Mouse (Mus musculus): ENCODE data around the gene Foxs1.

Gene Foxs1

DNA sequence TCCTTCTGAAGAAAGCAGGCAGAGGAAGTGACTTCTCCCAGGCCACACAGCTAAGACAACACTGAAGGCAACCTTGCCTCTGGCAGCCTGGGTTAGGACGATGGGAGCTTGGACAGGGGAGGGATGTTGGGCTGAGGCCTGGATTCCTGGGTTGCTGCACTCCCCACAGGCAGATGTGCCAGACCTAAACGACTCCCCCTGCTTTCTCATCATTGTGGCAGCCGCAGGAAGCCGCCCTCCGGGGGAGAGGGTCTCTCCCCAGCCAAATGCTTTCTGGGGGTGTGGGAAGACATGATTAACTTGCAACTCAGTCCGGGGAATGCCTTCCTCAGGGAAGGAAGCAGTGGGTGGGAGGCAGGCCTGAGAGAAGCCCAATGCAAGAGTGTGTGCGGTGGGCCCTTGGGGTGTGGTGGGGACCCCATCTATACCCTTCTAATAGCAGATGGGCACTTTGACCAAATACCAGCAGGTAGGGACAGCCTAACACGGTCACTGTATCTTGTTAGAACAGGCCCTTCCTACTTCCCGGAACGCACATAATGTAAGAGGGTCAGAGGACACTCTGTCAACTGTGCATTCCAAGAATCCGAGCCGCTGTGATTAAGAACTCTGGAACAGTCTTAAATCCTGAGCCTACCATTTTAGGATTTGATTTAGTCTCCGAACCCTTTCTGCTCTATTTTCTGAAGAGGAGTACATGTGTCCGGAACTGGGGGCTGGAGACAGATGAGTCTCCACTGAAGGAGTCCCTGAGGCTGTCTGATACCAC is 4.6 kb downstream of the Foxs1 start:
- no peak for DNase-seq

DNA sequence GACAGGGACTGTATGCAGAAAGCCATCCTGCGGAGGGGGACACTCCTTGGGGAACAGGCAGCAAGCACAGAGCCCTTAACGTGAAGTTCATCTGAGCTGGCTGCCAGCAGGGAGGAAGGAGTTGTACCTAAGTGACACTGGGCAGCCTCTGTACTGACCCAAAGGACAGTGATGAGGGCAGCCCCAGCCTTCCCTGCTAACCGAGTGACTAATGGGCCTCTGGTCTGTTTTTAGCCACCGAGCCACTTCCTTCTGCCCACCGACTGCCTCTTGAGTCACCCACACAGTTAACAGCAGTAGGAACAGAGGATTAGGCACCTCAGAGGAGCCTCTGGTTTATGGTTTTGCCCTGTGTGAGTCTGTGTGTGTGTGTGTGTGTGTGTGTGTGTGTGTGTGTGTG is 5.6 kb downstream of the Foxs1 start:
- DNase-seq, result no peak

- DNase-seq, result no peak
These were observed 6.1 kb downstream of the Foxs1 start for GRCm38 (mm10) chr2:152926896-152927295.

DNA sequence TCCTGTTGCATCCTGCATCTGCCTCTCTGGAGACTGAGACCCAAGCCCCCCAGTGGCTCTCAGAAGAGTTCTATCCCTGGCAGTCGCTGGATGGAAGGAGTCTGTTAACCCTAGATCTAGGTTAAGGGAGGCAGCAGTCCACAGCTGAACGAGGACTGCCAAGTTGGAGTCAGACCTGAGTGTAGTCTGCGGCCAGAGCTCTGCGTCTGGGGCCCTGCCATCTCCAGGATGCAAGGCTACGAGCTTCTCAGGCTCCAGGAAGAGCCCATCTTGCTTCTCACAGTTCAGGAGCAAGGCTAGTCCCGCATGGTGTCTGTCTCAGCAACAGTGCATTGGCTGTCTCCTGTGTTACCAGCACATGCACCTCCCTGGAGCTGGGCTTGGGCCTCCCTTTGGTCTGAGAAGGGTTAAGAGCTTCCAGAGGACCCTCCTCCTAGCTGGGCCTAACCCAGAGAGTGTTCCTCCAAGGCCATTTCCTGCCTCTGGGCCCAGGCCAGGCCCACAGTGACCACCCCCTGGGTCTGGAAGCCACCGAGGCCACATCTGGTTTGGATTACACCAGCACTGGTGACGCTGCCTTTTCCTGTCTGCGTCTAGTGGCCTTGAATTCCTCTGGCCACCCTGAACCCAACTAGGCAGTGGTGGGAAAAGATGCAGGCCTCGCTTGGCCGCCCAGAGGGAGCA is 7.7 kb downstream of the Foxs1 start:
- peak; percentile 56 for DNase-seq

- no peak for DNase-seq
These were observed 8.5 kb downstream of the Foxs1 start for GRCm38 (mm10) chr2:152924543-152924942.

- DNase-seq, result no peak
These were observed 8.9 kb downstream of the Foxs1 start for GRCm38 (mm10) chr2:152924128-152924527.

- no peak for DNase-seq
These were observed 9.4 kb downstream of the Foxs1 start for GRCm38 (mm10) chr2:152923621-152924020.

DNA sequence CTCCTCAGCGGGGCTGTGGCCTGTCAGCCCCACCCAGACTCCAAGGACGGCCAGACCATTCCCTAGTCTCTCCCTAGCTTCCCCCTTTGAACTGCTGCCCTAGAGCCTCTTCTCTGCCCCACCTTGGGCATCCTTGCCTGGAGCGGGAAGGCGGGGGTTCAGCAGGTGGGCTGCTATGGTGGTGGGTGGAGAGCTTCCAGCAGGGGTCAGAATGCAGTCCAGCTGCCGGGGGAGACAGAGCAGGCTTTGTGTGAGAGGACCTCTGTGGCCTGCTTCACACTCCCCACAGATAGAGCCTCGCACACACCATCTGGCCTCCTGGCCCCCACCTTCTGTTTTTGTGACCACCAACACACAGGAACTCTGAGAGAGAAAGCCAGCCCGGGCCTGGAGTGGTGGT is 10.6 kb downstream of the Foxs1 start:
- DNase-seq, result no peak

DNA sequence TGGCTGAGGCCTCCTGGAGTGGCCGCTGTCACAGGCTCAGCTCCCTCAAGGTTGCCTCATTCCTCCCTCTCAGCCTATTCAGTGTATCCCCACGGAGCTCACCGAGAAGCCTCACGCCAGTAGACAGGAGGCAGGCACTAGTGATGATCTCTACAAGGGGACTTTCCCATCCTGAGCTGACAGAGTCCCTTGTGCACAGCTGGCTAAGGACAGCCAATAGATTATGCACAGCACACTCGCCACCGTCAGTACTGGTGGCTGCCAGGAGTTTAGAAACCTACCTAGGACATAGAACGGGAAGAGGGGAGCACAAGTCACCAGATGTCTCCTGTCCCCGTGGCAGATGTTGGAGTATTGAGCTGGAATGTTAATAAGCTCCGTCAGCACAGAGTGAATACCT is 15.3 kb downstream of the Foxs1 start:
- no peak for DNase-seq

DNA sequence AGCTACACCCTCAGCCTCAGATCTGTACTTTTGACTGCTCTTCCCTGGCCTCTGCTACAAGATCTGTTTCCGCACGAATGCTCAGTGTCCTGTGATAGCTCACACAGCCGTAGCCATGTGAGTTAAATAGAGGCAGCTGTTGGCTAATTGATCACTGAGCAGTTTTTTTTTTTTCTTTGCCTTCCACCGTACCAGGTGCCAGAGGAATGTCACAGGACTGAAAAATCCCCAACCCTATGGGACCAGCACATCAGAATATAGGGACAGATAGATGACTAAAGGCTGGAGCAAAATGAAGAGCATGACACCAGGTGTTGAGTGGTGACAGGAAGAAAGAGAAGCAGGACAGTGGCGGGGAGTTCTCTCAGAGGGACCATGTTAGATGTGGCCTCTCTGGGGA is 16.9 kb downstream of the Foxs1 start:
- DNase-seq, result no peak

DNA sequence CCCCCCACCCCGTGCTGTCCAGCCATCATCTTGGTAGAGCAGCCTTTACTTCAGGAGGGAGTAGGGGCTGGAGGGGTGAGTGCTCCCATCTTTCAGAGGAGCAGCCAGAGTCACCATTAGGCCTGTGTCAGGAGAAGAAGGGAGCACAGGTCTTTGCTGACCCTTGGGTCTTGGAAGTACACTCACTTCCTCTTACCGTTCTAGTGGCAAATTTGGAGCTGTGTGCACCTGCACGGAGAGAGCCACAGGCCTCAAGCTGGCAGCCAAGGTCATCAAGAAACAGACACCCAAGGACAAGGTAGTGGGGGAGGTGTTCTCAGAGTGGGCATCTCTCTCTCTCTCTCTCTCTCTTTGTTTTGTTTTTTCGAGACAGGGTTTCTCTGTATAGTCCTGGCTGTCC is 17.6 kb downstream of the Foxs1 start:
- no peak for DNase-seq

DNA sequence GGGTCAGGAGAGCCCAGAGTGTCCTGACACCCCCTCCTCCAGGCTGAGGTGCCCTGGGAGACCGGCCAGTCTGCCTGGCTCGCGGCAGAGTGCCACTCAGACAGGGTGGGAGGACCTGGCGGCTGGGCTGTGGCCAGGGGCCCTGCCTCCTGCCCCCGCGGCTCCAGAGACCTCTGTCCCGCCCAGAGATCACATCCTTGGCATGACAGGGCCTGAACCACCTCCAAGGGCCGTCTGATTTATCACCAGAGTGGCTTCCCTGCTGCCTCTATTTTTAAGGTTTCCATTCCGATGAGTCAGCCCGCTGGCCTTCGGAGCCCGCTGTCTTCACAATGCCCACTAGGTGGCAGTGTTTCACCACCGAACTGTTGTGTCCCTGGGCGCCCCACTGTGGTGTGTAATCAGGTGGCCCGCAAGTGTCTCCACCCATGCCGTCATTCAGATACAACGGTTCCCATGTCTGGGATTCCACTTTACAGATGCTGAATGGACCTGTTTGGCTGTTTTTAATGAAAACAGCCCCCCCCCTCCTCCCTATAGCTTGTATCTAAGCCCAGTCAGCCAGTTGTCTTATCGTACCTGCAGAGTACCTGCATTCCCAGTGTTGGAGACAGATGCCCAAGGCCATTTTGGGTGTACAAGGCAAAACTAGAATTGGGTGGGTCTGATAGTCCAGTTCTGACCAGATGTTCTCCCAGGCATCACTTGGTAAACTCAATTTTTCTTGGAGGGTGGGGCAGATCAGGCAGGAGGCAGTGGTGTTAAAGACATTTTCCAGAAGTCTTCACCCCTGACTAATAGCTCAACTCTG is 18.5 kb downstream of the Foxs1 start:
- peak; percentile 85 for DNase-seq

DNA sequence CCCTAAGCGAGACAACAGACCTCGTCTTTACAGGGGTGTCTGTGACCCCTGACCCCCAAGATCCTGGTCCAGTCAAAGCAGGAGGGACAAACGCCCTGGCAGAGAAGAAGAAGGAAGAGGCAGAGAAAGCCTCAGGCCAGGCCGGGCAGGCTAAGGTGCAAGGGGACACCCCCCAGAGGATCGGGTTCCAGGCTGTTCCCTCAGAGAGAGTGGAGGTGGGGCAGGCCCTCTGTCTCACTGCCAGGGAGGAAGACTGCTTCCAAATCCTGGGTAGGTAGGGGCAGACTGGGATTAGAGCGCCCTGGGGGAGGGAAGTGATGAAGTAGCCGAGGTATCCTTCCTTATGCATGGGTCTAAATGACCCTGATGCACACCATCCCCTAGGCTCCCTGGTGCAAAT is 19.5 kb downstream of the Foxs1 start:
- DNase-seq, result no peak

GRCm38 (mm10) chr2:152911432-152911831 is 21.6 kb downstream of the Foxs1 start:
- no peak for DNase-seq

- no peak for DNase-seq
These were observed 22.0 kb downstream of the Foxs1 start, which contains the start of gene Mylk2 for GRCm38 (mm10) chr2:152911031-152911430. TSS of gene Mylk2 (plus strand) at chr2:152911352.

DNA sequence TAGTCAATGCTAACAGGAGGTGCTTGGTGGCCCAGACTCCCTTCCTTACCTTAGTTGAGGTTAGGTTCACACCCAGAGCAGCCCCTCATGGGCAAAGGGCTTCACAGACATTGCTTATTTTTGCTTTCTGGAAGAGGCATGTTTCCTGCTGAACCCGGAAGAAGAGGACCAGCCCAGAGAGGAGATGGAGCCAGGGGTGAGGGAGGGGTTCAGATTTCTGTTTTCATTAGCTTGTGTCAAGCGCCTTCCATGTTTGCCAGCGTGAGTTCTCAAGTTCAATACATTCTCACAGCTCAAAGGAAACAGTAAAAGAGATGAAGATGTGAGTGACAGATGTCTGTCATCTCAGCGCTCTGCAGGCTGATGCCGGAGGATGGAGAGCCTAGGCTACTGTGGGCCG is 23.2 kb downstream of the Foxs1 start:
- no peak for DNase-seq

GRCm38 (mm10) chr2:152907114-152907943 is 25.7 kb downstream of the Foxs1 start:
- DNase-seq, result no peak

DNA sequence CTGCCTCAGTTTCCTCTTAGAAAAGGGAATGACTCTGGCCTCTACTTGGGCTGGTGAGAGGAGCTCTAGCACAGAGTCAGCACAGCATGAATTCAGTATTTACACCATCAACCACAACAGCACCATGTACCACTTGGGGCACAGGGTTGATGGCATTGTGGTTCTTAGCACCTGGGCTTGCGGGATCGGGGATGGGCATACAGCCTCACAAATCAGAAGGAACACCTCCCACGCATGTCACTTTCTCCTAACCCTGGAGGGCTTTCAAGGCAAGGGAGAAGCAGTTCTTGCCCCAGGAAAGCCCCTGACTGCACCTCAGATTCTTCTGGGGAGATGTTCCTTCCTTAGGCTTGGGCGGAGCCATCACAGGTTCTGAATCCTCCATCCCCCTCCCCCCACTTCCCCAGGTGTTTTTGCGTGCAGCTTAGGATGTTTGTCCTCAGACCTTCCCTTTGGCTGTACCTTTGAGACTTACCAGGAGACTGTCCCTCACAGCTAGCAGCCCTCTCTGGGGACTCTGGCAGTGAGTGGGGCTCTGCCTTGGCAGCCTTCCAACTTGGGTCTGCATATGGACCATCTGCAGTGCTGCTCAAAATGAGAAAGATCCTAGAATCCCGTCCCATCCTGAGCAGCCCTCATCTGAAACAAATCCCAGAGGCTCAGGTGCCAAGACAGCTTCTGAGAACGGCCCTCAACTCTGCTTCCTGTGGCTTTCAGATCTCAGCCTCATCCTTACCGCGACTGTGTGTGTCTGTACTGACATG is 26.6 kb downstream of the Foxs1 start:
- no peak for DNase-seq

DNA sequence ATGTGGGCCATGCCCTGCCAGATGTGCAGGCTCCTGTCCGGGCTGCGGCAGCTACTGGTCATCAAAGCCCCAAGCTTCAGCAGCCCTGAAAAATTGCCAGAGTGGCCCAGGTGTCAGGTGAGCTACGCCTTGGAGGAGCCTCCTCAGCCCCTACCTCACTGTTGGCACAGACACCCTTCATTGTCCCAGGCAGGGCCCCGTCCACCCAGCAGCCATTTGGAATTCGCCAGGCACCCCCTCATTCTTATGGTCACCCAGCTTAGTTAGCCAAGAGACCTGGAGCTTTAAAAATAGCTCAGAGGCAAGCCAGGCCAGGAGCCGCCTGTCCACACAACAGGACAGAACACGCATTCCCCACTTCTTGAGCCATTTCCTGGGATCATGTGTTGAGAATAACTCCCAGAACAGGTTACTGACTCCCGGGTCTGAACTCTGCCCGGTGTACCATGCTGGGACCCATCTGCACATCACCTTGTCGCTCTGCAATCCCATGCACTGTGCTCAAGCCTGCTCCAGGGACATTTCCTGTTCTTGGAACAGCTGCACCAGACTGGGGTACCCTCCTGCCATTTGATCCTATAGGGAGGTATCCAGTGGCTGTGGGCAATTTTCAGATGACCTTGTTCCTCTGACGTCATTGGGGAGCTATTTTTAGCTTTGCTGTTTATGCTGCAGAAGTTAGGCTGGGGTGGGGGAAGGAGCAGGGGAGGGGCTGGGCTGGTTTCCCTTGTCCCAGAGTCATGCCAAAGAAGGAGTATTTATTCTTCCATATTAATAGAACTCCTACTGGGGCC is 27.8 kb downstream of the Foxs1 start:
- DNase-seq, result no peak

DNA sequence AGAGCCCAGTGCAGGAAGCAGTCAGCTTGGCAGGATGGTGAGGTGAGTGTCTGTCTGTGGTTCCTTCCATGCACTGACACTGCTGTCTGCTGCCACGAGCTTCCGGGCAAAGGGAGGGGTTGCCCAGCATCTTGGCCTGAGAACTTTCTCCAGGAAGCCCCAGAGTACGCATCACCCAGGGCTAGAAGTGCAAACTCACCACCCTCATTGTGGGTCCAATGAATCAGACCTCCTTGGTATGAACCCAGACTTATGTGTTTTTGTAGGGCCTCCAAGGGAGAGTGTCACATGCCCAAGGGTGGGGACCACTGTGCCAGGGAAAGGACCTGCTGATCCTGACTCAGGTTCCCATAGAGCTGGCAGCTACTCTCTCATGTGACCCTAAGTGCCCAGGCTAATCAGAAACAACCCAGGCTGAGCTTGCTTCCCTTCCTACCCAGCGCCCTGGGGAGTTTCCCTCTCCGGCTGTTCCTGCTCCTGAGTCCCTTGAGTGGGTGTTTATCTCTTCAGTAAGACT is 28.8 kb downstream of the Foxs1 start:
- no peak for DNase-seq

- DNase-seq, result no peak
These were observed 29.4 kb downstream of the Foxs1 start for GRCm38 (mm10) chr2:152903586-152903985.
